Mouse (Mus musculus) left cerebral cortex, postnatal 4 days (tissue): ENCODE measurements around the gene Rnf130. TPM values are rescaled to one million over a fixed set of nuclear protein-coding genes. Genes with fewer than 3 reads are reported as not detected.

Experiments used
- DNase-seq: peaks from one replicate; pipeline ENCODE4 v3.0.0-alpha.2; 2022
- intact Hi-C: fragments of 180-260 bp; cut with DNase I; formaldehyde crosslinking; loops from one replicate; pipeline ENCODE4 v1.15.1; 2025
- microRNA-seq: library from miRNA; unstranded; fragments of <30 nt; microRNA quantifications from one replicate; pipeline ENCODE4 v1.2.0, GENCODE M21; 2022
- total RNA-seq, 2 experiments: library from RNA; stranded (reverse); gene quantifications; 2 replicates each; pipeline ENCODE4 v1.2.3; 2021

The Rnf130 gene
- total RNA-seq, 2 experiments from 2014 or later = 104 to 106 TPM

GRCm38 (mm10) chr11:50131801-50132201 lies 106.7 kb downstream of the Rnf130 start:
- intact Hi-C loops = loop anchor here (2.0 kb wide), 1 partner anchor 145 kb away; no protein-coding TSS in a partner anchor
- DNase-seq = no peak

GRCm38 (mm10) chr11:50132265-50132664 lies 107.1 kb downstream of the Rnf130 start:
- no peak for DNase-seq

GRCm38 (mm10) chr11:50134136-50134859 lies 109.2 kb downstream of the Rnf130 start:
- no peak for DNase-seq
- intact Hi-C loops = no loop called here

More at GRCm38 (mm10) chr11:50132265-50132664, 107.1 kb downstream of the Rnf130 start:
- intact Hi-C loops = no loop called here

GRCm38 (mm10) chr11:50138206-50138822 lies 113.2 kb downstream of the Rnf130 start:
- intact Hi-C loops = no loop called here
- no peak for DNase-seq

- intact Hi-C loops = no loop called here
- DNase-seq = no peak
These were observed 114.4 kb downstream of the Rnf130 start for GRCm38 (mm10) chr11:50139571-50139970.

- intact Hi-C loops = no loop called here
- no peak for DNase-seq
These were observed 120.4 kb downstream of the Rnf130 start for GRCm38 (mm10) chr11:50145529-50145928.

GRCm38 (mm10) chr11:50146121-50146520 lies 121.0 kb downstream of the Rnf130 start:
- intact Hi-C loops = no loop called here
- DNase-seq = no peak

GRCm38 (mm10) chr11:50147267-50147957 lies 122.3 kb downstream of the Rnf130 start:
- intact Hi-C loops = no loop called here
- no peak for DNase-seq

- intact Hi-C loops = no loop called here
- no peak for DNase-seq
These were observed 122.9 kb downstream of the Rnf130 start for GRCm38 (mm10) chr11:50147958-50148476.

- DNase-seq = no peak
- intact Hi-C loops = no loop called here
These were observed 124.1 kb downstream of the Rnf130 start for GRCm38 (mm10) chr11:50149200-50149599.

GRCm38 (mm10) chr11:50149603-50150150 lies 124.5 kb downstream of the Rnf130 start:
- intact Hi-C loops = no loop called here
- DNase-seq = no peak

- intact Hi-C loops = no loop called here
- DNase-seq = no peak
These were observed 126.2 kb downstream of the Rnf130 start for GRCm38 (mm10) chr11:50151374-50151773.

GRCm38 (mm10) chr11:50154166-50154565 lies 129.0 kb downstream of the Rnf130 start:
- intact Hi-C loops = no loop called here

More at GRCm38 (mm10) chr11:50154166-50154565, 129.0 kb downstream of the Rnf130 start:
- DNase-seq = no peak

Small RNA genes lying within 50 kb of the gene (microRNA-seq; reads per million reads assigned to microRNA genes)
- 443 reads per million, percentile 67 among the genes with 10 or more reads in this experiment for gene Mir340

Other genes starting within 250 kb of the Rnf130 start
- gene Gfpt2, start 231.2 kb upstream of the Rnf130 start, total RNA-seq = 10 to 100 TPM; 13.0 to 13.7 TPM
- gene Mapk9, start 178.6 kb upstream of the Rnf130 start, total RNA-seq = 100 to 1,000 TPM; 135 to 139 TPM
- gene Rasgef1c, start 123.5 kb upstream of the Rnf130 start, total RNA-seq = 10 to 100 TPM; 17.9 to 21.9 TPM
- gene Tbc1d9b, start 106.0 kb downstream of the Rnf130 start, total RNA-seq = 10 to 100 TPM; 47.1 to 56.9 TPM
- 10 to 100 TPM; 19.1 to 20.3 TPM for gene Mrnip, start 149.1 kb downstream of the Rnf130 start, total RNA-seq
- gene Sqstm1, start 185.5 kb downstream of the Rnf130 start, total RNA-seq = 100 to 1,000 TPM; 262 to 293 TPM
- 100 to 1,000 TPM; 179 to 189 TPM for gene Mgat4b, start 185.5 kb downstream of the Rnf130 start, total RNA-seq
- gene Ltc4s, start 213.3 kb downstream of the Rnf130 start, total RNA-seq = 1 to 10 TPM; 3.1 to 4.1 TPM